Mouse (Mus musculus): ENCODE data around the gene Sft2d2. TPM values are rescaled to one million over a fixed set of nuclear protein-coding genes. Genes with fewer than 3 reads are reported as not detected.

The Sft2d2 gene
- polyA plus RNA-seq, 1 experiment from 2014 or later, result 27.8 TPM

DNA sequence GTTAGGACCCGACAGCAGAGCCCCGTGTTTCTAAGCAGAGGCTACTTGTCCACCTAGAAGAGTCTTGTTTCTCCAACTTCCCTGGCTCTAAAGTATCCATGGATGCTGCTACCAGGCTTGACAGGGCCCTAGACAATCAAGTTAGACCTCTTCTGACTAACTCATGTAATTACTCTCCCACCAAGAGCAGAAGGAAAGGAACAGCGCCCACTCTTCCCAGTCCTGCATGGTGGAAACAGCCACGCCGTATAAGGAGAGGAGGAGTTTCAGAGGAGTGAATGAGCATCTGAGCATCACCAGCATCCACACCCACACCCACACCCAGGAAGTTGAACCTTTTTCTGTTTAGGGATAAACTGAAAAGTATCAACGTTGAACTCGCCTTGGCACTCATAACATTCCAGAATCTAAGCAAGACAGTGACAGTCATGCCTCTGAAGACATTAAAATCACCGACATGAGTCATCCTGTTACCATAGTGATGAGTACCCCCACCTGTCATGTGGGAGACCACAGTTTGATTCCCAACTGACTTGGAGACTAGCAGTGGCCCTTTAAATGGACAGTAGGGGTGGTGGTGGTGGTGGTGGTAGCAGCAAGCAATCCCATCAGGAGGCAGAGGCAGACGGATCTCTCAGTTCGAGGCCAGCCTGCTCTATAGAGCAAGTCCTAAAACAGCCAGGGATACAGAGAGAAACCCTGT, 3.5 kb downstream of the Sft2d2 start:
- H3K4me1 ChIP-seq (ENCODE audit: control insufficient read depth in 2 of 2, insufficient read depth in 2 of 2, low read length in 2 of 2), result peaks cover 15 to 51% of the 10 kb centered on the region in 2 experiments
- no peak overlapping the region for H3K4me3 ChIP-seq (ENCODE audit: control insufficient read depth in 1 of 2, insufficient read depth in 1 of 2, low read depth in 1 of 2, low read length in 2 of 2)
- ATAC-seq (ENCODE audit: insufficient number of reproducible peaks, insufficient read depth, low FRiP score, low read depth), result no peak
- no peak overlapping the region for H3K9ac ChIP-seq (ENCODE audit: low read length)
- H3K9me3 ChIP-seq (ENCODE audit: control insufficient read depth, low read length), result no peaks in the 10 kb centered on the region
- peak overlapping the region; percentile 81 to 85 for H3K27ac ChIP-seq (replicated peaks in 1 of 2; ENCODE audit: control insufficient read depth in 1 of 2, insufficient read depth in 1 of 2, low read depth in 2 of 2, low read length in 2 of 2)
- H3K36me3 ChIP-seq (ENCODE audit: control insufficient read depth, insufficient read depth, low read length), result peaks cover 15% of the 10 kb centered on the region
- 84% methylated on average over 10 of the region's 10 CpGs for WGBS
- H3K27me3 ChIP-seq (ENCODE audit: control insufficient read depth, insufficient read depth, low read length), result no peaks in the 10 kb centered on the region
- peak overlapping the region; percentile 77 for H3K4me2 ChIP-seq (ENCODE audit: low read length)

- no peak overlapping the region for H3K4me2 ChIP-seq (ENCODE audit: low read length)
- ATAC-seq (ENCODE audit: insufficient number of reproducible peaks, insufficient read depth, low FRiP score, low read depth), result no peak
- H3K4me3 ChIP-seq (ENCODE audit: control insufficient read depth in 1 of 2, insufficient read depth in 1 of 2, low read depth in 1 of 2, low read length in 2 of 2), result no peak overlapping the region
- H3K27me3 ChIP-seq (ENCODE audit: control insufficient read depth, insufficient read depth, low read length), result no peaks in the 10 kb centered on the region
- 76% methylated on average over 6 of the region's 6 CpGs for WGBS
- H3K27ac ChIP-seq (replicated peaks in 1 of 2; ENCODE audit: control insufficient read depth in 1 of 2, insufficient read depth in 1 of 2, low read depth in 2 of 2, low read length in 2 of 2), result no peak overlapping the region
- no peak overlapping the region for H3K9ac ChIP-seq (ENCODE audit: low read length)
- no peaks in the 10 kb centered on the region for H3K9me3 ChIP-seq (ENCODE audit: control insufficient read depth, low read length)
- H3K36me3 ChIP-seq (ENCODE audit: control insufficient read depth, insufficient read depth, low read length), result peaks cover 15% of the 10 kb centered on the region
- H3K4me1 ChIP-seq (ENCODE audit: control insufficient read depth in 2 of 2, insufficient read depth in 2 of 2, low read length in 2 of 2), result peaks cover 16 to 54% of the 10 kb centered on the region in 2 experiments
These were observed 4.2 kb downstream of the Sft2d2 start for GRCm38 (mm10) chr1:165190068-165190467.

DNA sequence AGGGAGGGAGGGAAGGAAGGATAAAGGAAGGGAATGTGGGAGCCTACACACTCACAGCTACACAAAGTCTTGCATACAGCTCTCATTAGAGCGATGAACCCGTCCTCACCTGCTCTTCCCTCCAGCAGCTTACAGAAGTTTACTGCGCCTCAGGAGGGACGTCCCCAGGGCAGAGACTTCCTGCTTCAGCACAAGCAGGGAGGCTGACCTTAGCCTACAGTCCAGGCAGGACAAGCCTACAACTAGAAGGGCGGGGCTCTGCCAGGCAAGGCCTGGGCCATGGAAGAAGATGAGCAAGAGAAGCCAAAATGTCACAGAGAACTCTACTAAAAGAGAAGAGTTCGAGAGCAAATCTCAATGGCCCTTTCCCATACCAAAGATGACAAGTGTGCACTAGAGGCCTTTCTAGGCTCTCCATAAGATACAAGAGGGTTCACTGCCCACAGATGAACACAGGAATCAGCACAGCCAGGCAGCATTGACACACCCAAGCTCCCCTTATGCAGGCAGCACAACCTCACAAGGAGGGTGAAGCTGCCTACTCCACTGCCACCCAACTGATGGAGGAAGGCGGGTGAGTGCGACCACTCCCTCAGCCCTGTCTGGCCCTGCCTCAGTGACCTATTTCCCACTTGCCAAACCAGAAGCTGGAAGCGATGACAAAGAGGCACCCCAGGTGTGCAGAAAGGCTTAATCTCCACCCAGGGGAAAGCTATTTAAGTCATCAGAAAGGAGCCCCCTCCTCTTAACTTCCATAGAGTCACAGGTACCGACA, 5.2 kb downstream of the Sft2d2 start:
- WGBS, result 79% methylated on average over 10 of the region's 10 CpGs
- Histone ChIP-seq H3K9ac (ENCODE audit: low read length) (no peak overlapping the region), H3K27me3 (ENCODE audit: control insufficient read depth, insufficient read depth, low read length) (no peaks in the 10 kb centered on the region), H3K36me3 (ENCODE audit: control insufficient read depth, insufficient read depth, low read length) (peaks cover 24% of the 10 kb centered on the region), H3K9me3 (ENCODE audit: control insufficient read depth, low read length) (no peaks in the 10 kb centered on the region), H3K4me1 (ENCODE audit: control insufficient read depth in 2 of 2, insufficient read depth in 2 of 2, low read length in 2 of 2) (peaks cover 20 to 50% of the 10 kb centered on the region in 2 experiments), H3K4me2 (ENCODE audit: low read length) (no peak overlapping the region), H3K27ac (replicated peaks in 1 of 2; ENCODE audit: control insufficient read depth in 1 of 2, insufficient read depth in 1 of 2, low read depth in 2 of 2, low read length in 2 of 2) (no peak overlapping the region), H3K4me3 (ENCODE audit: control insufficient read depth in 1 of 2, insufficient read depth in 1 of 2, low read depth in 1 of 2, low read length in 2 of 2) (no peak overlapping the region)
- ATAC-seq (ENCODE audit: insufficient number of reproducible peaks, insufficient read depth, low FRiP score, low read depth), result no peak

DNA sequence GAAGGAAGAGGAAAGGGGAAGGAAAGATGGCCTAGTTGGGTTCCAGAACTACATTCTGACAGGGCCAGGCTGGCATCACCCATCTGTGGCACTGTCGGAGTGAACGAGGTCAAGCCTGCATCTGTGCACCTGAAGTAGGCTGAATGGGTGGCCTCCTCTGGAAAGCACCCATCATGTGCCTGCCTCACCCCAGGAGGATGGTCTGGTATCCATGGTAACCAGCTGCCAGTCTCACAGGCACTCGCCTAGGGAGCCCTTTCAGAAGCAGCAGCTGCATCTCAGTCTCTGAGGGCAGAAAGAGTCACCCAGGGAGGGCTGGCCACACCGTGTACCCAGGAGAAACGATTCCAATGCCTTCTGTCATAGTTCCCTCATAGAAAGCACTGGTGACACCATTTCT, 6.9 kb downstream of the Sft2d2 start:
- Histone ChIP-seq H3K27ac (replicated peaks in 1 of 2; ENCODE audit: control insufficient read depth in 1 of 2, insufficient read depth in 1 of 2, low read depth in 2 of 2, low read length in 2 of 2) (no peak overlapping the region), H3K4me2 (ENCODE audit: low read length) (no peak overlapping the region), H3K9ac (ENCODE audit: low read length) (no peak overlapping the region), H3K4me3 (ENCODE audit: control insufficient read depth in 1 of 2, insufficient read depth in 1 of 2, low read depth in 1 of 2, low read length in 2 of 2) (no peak overlapping the region), H3K36me3 (ENCODE audit: control insufficient read depth, insufficient read depth, low read length) (peaks cover 41% of the 10 kb centered on the region), H3K9me3 (ENCODE audit: control insufficient read depth, low read length) (no peaks in the 10 kb centered on the region), H3K27me3 (ENCODE audit: control insufficient read depth, insufficient read depth, low read length) (no peaks in the 10 kb centered on the region), H3K4me1 (ENCODE audit: control insufficient read depth in 2 of 2, insufficient read depth in 2 of 2, low read length in 2 of 2) (peaks cover 20 to 38% of the 10 kb centered on the region in 2 experiments)
- ATAC-seq (ENCODE audit: insufficient number of reproducible peaks, insufficient read depth, low FRiP score, low read depth), result no peak
- 67% methylated on average over 5 of the region's 5 CpGs for WGBS

- no peak overlapping the region for H3K27ac ChIP-seq (replicated peaks in 1 of 2; ENCODE audit: control insufficient read depth in 1 of 2, insufficient read depth in 1 of 2, low read depth in 2 of 2, low read length in 2 of 2)
- no peaks in the 10 kb centered on the region for H3K9me3 ChIP-seq (ENCODE audit: control insufficient read depth, low read length)
- H3K27me3 ChIP-seq (ENCODE audit: control insufficient read depth, insufficient read depth, low read length), result no peaks in the 10 kb centered on the region
- H3K36me3 ChIP-seq (ENCODE audit: control insufficient read depth, insufficient read depth, low read length), result peaks cover 50% of the 10 kb centered on the region
- no peak overlapping the region for H3K4me3 ChIP-seq (ENCODE audit: control insufficient read depth in 1 of 2, insufficient read depth in 1 of 2, low read depth in 1 of 2, low read length in 2 of 2)
- no peak overlapping the region for H3K4me2 ChIP-seq (ENCODE audit: low read length)
- no peak for ATAC-seq (ENCODE audit: insufficient number of reproducible peaks, insufficient read depth, low FRiP score, low read depth)
- no peak overlapping the region for H3K9ac ChIP-seq (ENCODE audit: low read length)
- WGBS, result 71% methylated on average over 12 of the region's 12 CpGs
- H3K4me1 ChIP-seq (ENCODE audit: control insufficient read depth in 2 of 2, insufficient read depth in 2 of 2, low read length in 2 of 2), result peaks cover 20 to 38% of the 10 kb centered on the region in 2 experiments
These were observed 7.7 kb downstream of the Sft2d2 start for GRCm38 (mm10) chr1:165186491-165186890.

DNA sequence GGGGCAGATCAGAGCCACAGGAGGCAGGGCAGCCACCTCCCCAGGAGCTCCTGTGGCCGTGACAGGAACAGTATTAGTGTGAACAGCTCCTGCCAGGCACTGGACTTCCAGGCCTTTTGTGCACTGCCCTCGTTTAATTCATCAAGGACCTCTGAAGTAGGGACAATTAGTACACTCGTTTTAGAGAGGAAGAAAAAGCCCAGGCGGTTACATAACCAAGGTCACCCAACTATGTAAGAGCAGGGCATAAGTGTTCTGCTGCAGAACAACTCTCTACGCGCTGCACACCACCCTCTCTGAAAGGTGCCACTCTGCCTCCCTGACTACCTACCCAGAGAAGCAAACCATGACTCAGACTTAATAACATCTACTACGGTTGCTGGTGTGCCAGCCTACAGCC, 9.1 kb downstream of the Sft2d2 start:
- Histone ChIP-seq H3K27ac (replicated peaks in 1 of 2; ENCODE audit: control insufficient read depth in 1 of 2, insufficient read depth in 1 of 2, low read depth in 2 of 2, low read length in 2 of 2) (no peak overlapping the region), H3K9me3 (ENCODE audit: control insufficient read depth, low read length) (no peaks in the 10 kb centered on the region), H3K36me3 (ENCODE audit: control insufficient read depth, insufficient read depth, low read length) (peaks cover 60% of the 10 kb centered on the region), H3K9ac (ENCODE audit: low read length) (no peak overlapping the region), H3K4me2 (ENCODE audit: low read length) (no peak overlapping the region), H3K27me3 (ENCODE audit: control insufficient read depth, insufficient read depth, low read length) (no peaks in the 10 kb centered on the region), H3K4me3 (ENCODE audit: control insufficient read depth in 1 of 2, insufficient read depth in 1 of 2, low read depth in 1 of 2, low read length in 2 of 2) (no peak overlapping the region), H3K4me1 (ENCODE audit: control insufficient read depth in 2 of 2, insufficient read depth in 2 of 2, low read length in 2 of 2) (peaks cover 20 to 31% of the 10 kb centered on the region in 2 experiments)
- WGBS, result 60% methylated on average over 7 of the region's 7 CpGs
- ATAC-seq (ENCODE audit: insufficient number of reproducible peaks, insufficient read depth, low FRiP score, low read depth), result no peak

GRCm38 (mm10) chr1:165184178-165184577, 10.1 kb downstream of the Sft2d2 start:
- peaks cover 63% of the 10 kb centered on the region for H3K36me3 ChIP-seq (ENCODE audit: control insufficient read depth, insufficient read depth, low read length)
- H3K9me3 ChIP-seq (ENCODE audit: control insufficient read depth, low read length), result no peaks in the 10 kb centered on the region
- no peak overlapping the region for H3K4me2 ChIP-seq (ENCODE audit: low read length)
- H3K27me3 ChIP-seq (ENCODE audit: control insufficient read depth, insufficient read depth, low read length), result no peaks in the 10 kb centered on the region
- H3K4me3 ChIP-seq (ENCODE audit: control insufficient read depth in 1 of 2, insufficient read depth in 1 of 2, low read depth in 1 of 2, low read length in 2 of 2), result no peak overlapping the region
- H3K9ac ChIP-seq (ENCODE audit: low read length), result no peak overlapping the region
- peaks cover 19 to 25% of the 10 kb centered on the region in 2 experiments for H3K4me1 ChIP-seq (ENCODE audit: control insufficient read depth in 2 of 2, insufficient read depth in 2 of 2, low read length in 2 of 2)
- no peak for ATAC-seq (ENCODE audit: insufficient number of reproducible peaks, insufficient read depth, low FRiP score, low read depth)
- WGBS, result 87% methylated on average over 3 of the region's 3 CpGs
- no peak overlapping the region for H3K27ac ChIP-seq (replicated peaks in 1 of 2; ENCODE audit: control insufficient read depth in 1 of 2, insufficient read depth in 1 of 2, low read depth in 2 of 2, low read length in 2 of 2)

Measured in heart, embryonic 14.5 days (tissue).